Mouse (Mus musculus): ENCODE measurements at regions not wholly inside any gene's neighbourhood (a gene's known extent, or its start where the extent isn't known, plus 50 kb on each side); places are given as distances from the start of the nearest gene placed in this dataset.
"Not testable (repeated sequence)": the region's sequence is repeated elsewhere in the genome, so short reads cannot be mapped to it uniquely, and the experiment has no call there.

DNA sequence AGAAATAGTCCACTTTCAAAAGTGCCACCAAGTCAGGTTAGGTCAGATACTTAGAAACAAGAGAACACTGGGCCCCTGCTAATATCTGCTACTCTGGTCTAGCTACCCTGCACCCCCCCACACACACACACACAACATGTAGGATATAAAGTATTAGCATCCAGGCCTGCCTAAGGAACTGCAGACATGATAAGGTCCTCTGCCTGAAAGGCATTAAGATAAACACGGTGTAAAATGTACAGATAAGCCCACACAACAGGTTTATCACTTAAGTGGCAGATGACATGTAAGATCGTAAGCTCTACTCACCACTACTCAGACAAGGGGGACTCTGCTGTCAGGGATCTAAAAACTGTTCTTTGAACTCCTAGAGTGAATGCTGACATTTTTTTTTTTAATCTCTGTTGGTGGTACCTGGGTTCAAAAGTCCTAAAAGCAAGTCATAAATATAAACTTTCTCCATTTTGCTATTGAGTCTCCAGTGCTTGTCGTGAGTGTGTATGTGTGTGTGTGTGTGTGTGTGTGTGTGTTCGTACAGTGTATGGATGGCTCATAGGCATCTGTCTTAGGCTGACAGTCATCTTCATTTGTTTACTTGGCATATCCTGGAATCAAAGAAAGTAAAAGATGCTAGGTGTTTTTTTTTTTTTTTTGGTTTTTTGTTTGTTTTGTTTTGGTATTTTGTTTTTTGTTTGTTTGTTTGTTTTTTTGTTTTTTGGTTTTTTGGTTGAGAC, 52.2 kb downstream of the Gm9817 start:
- ATAC-seq (ENCODE audit: borderline replicate concordance, extremely low read depth, low FRiP score, low TSS enrichment), result no peak
- 40% methylated on average over 4 of the region's 4 CpGs for WGBS
- no peaks in the 10 kb centered on the region for H3K4me1 ChIP-seq

GRCm38 (mm10) chr13:45140616-45141015, 62.1 kb downstream of the Gm9817 start:
- Histone ChIP-seq H3K4me1 (no peaks in the 10 kb centered on the region), H3K27ac (no peak overlapping the region), H3K4me3 (no peak overlapping the region), H3K9ac (no peak overlapping the region), H3K36me3 (no peaks in the 10 kb centered on the region), H3K27me3 (no peaks in the 10 kb centered on the region), H3K4me2 (no peak overlapping the region), H3K9me3 (no peaks in the 10 kb centered on the region)
- no peak for ATAC-seq (ENCODE audit: borderline replicate concordance, extremely low read depth, low FRiP score, low TSS enrichment)
- WGBS, result 72% methylated on average over 2 of the region's 2 CpGs

More for the DNA sequence above, 52.2 kb downstream of the Gm9817 start:
- no peaks in the 10 kb centered on the region for H3K9me3 ChIP-seq
- H3K36me3 ChIP-seq, result no peaks in the 10 kb centered on the region
- no peaks in the 10 kb centered on the region for H3K27me3 ChIP-seq
- H3K4me2 ChIP-seq, result no peak overlapping the region
- no peak overlapping the region for H3K27ac ChIP-seq
- H3K4me3 ChIP-seq, result no peak overlapping the region
- no peak overlapping the region for H3K9ac ChIP-seq

DNA sequence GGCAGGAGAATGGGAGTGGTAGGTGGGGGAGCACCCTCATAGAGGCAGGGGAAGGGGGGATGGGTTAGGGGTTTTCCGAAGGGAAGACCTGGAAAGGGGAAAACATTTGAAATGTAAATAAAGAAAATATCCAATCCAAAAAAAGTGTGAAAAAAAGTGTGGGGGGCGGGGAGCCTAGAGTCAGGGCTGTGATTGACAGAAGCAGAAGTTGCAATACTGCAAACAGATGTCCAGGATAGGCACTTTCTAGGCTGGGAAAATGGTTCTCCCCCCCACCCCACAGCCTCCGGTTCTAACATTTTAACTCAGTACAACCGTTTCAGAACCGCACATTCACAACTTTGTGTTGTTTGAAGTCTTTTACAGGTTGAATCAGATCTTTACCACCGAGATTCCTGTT, 66.6 kb downstream of the Gm9817 start:
- Histone ChIP-seq H3K4me1 (no peaks in the 10 kb centered on the region), H3K9me3 (no peaks in the 10 kb centered on the region), H3K27ac (no peak overlapping the region), H3K36me3 (no peaks in the 10 kb centered on the region), H3K9ac (no peak overlapping the region), H3K4me2 (no peak overlapping the region), H3K4me3 (no peak overlapping the region), H3K27me3 (no peaks in the 10 kb centered on the region)
- WGBS, result 66% methylated on average over 6 of the region's 6 CpGs
- ATAC-seq (ENCODE audit: borderline replicate concordance, extremely low read depth, low FRiP score, low TSS enrichment), result no peak

DNA sequence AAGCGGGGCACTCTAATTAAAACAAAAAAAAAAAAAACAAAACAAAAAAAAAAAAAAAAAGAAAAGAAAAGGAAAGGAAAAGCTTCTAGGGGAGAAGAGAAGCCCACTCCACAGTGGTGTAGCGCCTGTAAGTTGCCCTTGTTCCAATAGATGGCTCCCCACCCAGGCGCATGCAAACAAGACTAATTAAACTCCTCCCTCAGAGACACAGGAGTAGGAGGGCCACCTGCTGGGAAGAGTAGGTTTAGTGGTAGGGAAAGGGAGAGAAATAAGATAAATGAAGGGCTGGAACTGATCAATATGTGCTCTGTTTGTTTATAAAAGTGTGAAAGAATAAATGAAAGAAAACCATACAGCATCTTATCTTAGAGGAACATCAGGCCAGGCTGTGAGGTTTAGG, 77.7 kb downstream of the Gm9817 start:
- no peaks in the 10 kb centered on the region for H3K9me3 ChIP-seq
- no peak overlapping the region for H3K4me3 ChIP-seq
- no peak overlapping the region for H3K27ac ChIP-seq
- no peaks in the 10 kb centered on the region for H3K4me1 ChIP-seq
- 73% methylated on average over 3 of the region's 3 CpGs for WGBS
- H3K4me2 ChIP-seq, result no peak overlapping the region
- no peaks in the 10 kb centered on the region for H3K36me3 ChIP-seq
- no peak overlapping the region for H3K9ac ChIP-seq
- no peak for ATAC-seq (ENCODE audit: borderline replicate concordance, extremely low read depth, low FRiP score, low TSS enrichment)
- H3K27me3 ChIP-seq, result no peaks in the 10 kb centered on the region

GRCm38 (mm10) chr13:45156982-45157381, 78.5 kb downstream of the Gm9817 start:
- Histone ChIP-seq H3K4me3 (no peak overlapping the region), H3K9me3 (no peaks in the 10 kb centered on the region), H3K4me2 (no peak overlapping the region), H3K9ac (no peak overlapping the region), H3K27me3 (no peaks in the 10 kb centered on the region), H3K27ac (no peak overlapping the region), H3K4me1 (no peaks in the 10 kb centered on the region), H3K36me3 (no peaks in the 10 kb centered on the region)
- 63% methylated on average over 2 of the region's 2 CpGs for WGBS
- no peak for ATAC-seq (ENCODE audit: borderline replicate concordance, extremely low read depth, low FRiP score, low TSS enrichment)

DNA sequence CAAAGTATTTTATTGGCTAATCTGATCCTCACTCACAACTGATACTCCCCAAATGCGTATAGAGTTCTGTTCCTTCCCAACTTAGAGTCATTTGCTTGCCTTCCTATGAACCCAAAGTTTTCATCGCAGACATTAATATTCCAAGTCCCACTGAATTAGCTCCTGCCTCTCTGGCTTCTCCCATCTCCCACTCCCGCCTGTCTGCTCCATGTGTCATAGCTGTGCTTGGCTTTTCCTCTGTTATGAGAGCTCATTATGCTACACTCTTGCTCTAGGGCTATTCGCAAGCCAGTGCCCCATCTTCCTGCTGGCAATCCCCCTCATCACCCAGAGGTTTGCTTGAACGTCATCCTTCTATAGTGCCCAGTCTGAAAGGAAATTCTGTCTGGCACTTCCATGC, 81.8 kb downstream of the Gm9817 start:
- Histone ChIP-seq H3K9me3 (no peaks in the 10 kb centered on the region), H3K27me3 (no peaks in the 10 kb centered on the region), H3K9ac (no peak overlapping the region), H3K4me1 (no peaks in the 10 kb centered on the region), H3K36me3 (no peaks in the 10 kb centered on the region), H3K4me3 (no peak overlapping the region), H3K4me2 (no peak overlapping the region), H3K27ac (no peak overlapping the region)
- no peak for ATAC-seq (ENCODE audit: borderline replicate concordance, extremely low read depth, low FRiP score, low TSS enrichment)
- WGBS, result 79% methylated on average over 5 of the region's 5 CpGs

DNA sequence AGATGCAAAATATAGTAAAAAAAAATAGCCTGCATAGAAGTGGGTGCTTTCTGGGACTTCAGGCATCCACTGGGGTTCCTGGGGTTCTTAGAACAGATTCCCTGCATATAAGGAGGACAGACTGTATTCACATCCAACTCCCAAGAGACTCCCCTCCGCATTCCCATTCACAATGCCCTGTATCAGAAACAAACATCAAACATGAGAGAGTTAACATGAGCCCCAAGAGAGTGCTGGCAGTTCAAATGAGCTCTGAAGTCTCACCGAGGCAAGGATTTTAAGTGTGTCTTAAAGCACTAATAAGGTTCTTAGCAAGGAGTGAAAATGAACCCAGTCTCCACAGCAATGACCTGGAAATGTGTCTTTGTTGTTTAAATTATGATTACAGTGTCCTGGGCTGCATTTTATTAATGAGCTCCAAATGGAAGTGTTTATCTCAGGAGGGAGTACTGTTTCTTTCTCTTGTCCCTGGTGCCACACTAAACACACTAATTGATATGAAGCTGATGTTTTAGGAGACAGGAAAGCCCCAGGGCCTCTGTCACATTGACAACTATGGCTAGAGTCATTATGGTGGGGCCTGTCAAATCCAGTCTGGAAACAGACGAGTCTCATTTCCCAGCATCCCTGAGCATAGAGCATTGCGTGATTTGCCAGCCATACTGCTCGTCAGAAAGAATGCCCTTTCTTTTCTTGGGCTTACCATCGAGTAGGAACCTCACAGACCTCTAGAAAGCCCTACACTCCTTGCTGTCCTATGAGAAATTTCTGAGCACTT, 85.7 kb downstream of the Gm9817 start:
- no peaks in the 10 kb centered on the region for H3K9me3 ChIP-seq
- no peaks in the 10 kb centered on the region for H3K36me3 ChIP-seq
- no peak overlapping the region for H3K9ac ChIP-seq
- ATAC-seq (ENCODE audit: borderline replicate concordance, extremely low read depth, low FRiP score, low TSS enrichment), result no peak
- H3K27ac ChIP-seq, result no peak overlapping the region
- H3K27me3 ChIP-seq, result no peaks in the 10 kb centered on the region
- H3K4me3 ChIP-seq, result no peak overlapping the region
- H3K4me1 ChIP-seq, result no peaks in the 10 kb centered on the region
- 44% methylated on average over 6 of the region's 6 CpGs for WGBS
- no peak overlapping the region for H3K4me2 ChIP-seq

DNA sequence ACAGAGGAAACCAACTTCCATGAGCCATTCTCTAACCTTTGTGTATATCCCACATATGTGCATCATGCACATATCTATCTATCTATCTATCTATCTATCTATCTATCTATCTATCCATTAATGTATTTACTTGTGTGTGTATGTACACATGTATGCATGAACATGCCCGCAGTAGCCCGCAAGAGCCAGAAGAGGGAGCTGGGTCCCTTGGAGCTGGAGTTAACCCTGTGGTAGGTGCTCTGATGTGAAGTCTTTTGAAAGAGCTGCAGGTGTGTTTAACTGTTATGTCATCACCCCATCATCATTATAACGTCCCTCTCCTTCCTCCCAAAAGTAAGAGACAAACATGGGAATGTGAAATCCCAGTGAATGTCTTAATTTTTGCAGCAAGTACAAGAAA, 86.7 kb downstream of the Gm9817 start:
- Histone ChIP-seq H3K27me3 (no peaks in the 10 kb centered on the region), H3K4me3 (no peak overlapping the region), H3K4me2 (no peak overlapping the region), H3K9ac (no peak overlapping the region), H3K9me3 (no peaks in the 10 kb centered on the region), H3K27ac (no peak overlapping the region), H3K4me1 (no peaks in the 10 kb centered on the region), H3K36me3 (no peaks in the 10 kb centered on the region)
- 72% methylated on average over 3 of the region's 3 CpGs for WGBS
- no peak for ATAC-seq (ENCODE audit: borderline replicate concordance, extremely low read depth, low FRiP score, low TSS enrichment)

- H3K36me3 ChIP-seq, result no peaks in the 10 kb centered on the region
Measured at GRCm38 (mm10) chr13:45169716-45170115, 91.2 kb downstream of the Gm9817 start.

GRCm38 (mm10) chr13:45173139-45173538, 94.6 kb downstream of the Gm9817 start:
- ATAC-seq (ENCODE audit: borderline replicate concordance, extremely low read depth, low FRiP score, low TSS enrichment), result no peak
- no peak overlapping the region for H3K9ac ChIP-seq
- no peaks in the 10 kb centered on the region for H3K4me1 ChIP-seq
- no peaks in the 10 kb centered on the region for H3K36me3 ChIP-seq
- H3K4me3 ChIP-seq, result no peak overlapping the region
- no peaks in the 10 kb centered on the region for H3K9me3 ChIP-seq
- no peaks in the 10 kb centered on the region for H3K27me3 ChIP-seq
- 88% methylated on average over 9 of the region's 9 CpGs for WGBS
- no peak overlapping the region for H3K4me2 ChIP-seq
- no peak overlapping the region for H3K27ac ChIP-seq

More at GRCm38 (mm10) chr13:45169716-45170115, 91.2 kb downstream of the Gm9817 start:
- H3K27me3 ChIP-seq, result no peaks in the 10 kb centered on the region
- no peaks in the 10 kb centered on the region for H3K4me1 ChIP-seq
- no peaks in the 10 kb centered on the region for H3K9me3 ChIP-seq
- no peak for ATAC-seq (ENCODE audit: borderline replicate concordance, extremely low read depth, low FRiP score, low TSS enrichment)
- no peak overlapping the region for H3K4me3 ChIP-seq
- no peak overlapping the region for H3K9ac ChIP-seq
- no peak overlapping the region for H3K4me2 ChIP-seq
- H3K27ac ChIP-seq, result no peak overlapping the region

DNA sequence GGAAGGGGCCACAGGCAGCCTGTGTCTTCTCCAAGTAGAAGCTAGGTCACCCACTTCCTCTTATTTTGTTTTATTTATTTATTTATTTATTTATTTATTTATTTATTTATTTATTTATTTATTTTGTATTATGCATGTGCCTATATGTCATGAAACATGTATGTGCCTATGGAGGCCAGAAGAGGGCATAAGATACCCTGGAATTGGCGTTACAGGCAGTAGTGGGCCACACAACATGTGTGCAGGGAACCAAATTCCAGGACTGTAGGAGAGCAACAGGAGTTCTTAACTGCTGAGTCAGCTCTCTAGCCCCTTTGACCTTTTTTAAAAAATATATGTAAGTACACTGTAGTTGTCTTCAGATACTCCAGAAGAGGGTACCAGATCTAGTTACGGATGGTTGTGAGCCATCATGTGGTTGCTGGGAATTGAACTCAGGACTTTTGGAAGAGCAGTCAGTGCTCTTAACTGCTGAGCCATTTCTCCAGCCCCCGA, 97.3 kb downstream of the Gm9817 start:
- not testable (repeated sequence) for H3K27ac ChIP-seq; H3K4me1 ChIP-seq; H3K36me3 ChIP-seq; ATAC-seq (ENCODE audit: borderline replicate concordance, extremely low read depth, low FRiP score, low TSS enrichment); H3K9me3 ChIP-seq; H3K27me3 ChIP-seq; H3K9ac ChIP-seq; H3K4me2 ChIP-seq; H3K4me3 ChIP-seq
- WGBS, result 89% methylated on average over 3 of the region's 3 CpGs

DNA sequence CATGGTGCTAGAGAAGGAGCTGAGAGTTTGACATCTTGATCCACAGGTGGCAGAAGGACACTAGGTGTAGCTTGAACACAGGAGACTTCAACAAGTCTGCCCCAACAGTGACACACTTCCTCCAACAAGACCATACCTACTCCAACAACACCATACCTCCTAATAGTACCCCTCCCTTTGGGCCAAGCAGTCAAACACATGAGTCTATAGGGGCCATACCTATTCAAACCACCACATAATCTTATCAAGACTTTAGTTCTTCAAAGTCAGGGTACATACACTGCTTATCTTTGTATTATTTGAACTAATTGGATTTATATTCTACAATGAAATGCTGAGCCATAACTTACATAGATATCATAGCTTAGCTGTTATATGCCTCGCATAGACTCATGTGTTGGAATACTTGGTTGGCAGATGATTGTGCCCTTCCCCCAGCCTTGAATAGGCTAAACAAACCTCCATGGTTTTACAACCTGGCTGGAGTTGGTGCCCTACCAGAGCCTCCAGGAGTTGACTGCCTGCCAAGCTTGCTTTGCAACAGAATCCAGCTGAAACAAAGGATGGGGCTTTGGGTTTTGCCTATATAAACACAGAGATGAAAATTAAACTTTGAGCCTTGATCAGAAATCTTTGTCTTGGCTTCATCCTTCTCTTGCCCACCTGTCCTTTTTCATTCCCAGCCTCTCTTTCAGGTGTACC, 103.2 kb downstream of the Gm9817 start:
- Histone ChIP-seq H3K4me3 (no peak overlapping the region), H3K27ac (no peak overlapping the region), H3K4me2 (no peak overlapping the region), H3K4me1 (no peaks in the 10 kb centered on the region), H3K9ac (no peak overlapping the region), H3K36me3 (no peaks in the 10 kb centered on the region), H3K27me3 (no peaks in the 10 kb centered on the region), H3K9me3 (no peaks in the 10 kb centered on the region)
- 68% methylated on average over 1 of the region's 1 CpGs for WGBS
- ATAC-seq (ENCODE audit: borderline replicate concordance, extremely low read depth, low FRiP score, low TSS enrichment), result no peak

Data from lung, embryonic 15.5 days (tissue).